Mouse (Mus musculus): ENCODE results near the gene Spp1.
"Not testable (repeated sequence)": the region's sequence is repeated elsewhere in the genome, so short reads cannot be mapped to it uniquely, and the experiment has no call there.

Spp1 gene

GRCm38 (mm10) chr5:104436406-104437076, 1.6 kb downstream of the Spp1 start:
- no peak for DNase-seq

DNA sequence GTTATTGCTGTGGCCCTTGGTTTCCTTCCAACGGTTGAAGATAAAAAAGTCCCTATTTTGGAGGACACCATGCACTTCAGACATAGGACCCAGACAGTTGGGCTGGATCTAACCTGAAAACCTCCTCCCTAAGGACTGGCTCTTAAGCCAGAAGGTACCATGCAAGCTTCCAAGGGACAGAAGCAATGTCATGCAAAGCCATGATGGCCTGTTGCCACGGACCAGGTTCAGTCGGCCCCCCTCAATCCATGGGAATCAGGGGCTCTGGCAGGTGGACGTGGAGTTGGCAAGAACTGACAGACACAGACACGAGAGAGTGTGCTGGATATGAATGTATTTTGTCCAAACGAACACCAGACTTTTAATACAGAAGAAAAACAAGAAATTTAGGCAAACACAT, 7.5 kb downstream of the Spp1 start:
- DNase-seq, result no peak

DNA sequence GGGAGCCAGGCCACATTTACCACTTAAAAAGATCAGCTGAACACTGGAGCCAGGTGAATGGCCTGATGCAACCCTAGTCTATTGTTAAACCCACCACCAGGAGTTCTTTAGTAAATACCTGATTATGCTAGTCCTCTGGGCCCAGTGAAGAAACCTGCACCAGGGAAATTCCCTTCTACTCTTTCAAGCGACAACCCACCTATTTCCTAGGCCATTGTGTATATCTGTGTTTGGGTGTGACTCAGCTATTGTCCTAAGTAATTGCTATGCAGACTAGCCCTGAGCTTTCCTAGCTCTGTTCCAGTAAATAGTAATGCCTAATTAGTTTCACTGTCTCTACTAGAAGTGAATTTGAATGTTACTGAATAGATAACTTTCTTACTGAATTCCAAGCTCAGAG, 7.9 kb downstream of the Spp1 start:
- DNase-seq, result no peak

DNA sequence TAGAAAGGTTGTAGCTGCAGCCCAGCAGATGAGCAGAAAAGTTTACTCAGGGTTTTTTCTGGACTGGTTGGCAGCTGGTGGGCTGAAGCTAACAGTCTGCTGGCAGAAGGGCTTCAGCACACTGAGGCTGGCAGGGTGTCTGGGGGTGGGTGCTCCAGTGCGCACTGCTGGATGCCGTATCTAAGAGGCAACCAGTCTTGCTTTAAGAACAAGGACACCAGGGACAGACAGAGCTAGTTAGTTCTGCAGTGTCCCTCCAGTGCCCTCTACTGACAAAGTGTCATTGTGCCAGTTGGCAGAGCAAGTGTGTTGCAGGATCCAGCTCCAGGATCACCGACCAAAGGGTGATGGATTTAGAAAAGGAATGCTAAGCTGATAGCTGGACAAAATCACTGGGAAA, 11.2 kb downstream of the Spp1 start:
- peak; percentile 64 for DNase-seq

DNA sequence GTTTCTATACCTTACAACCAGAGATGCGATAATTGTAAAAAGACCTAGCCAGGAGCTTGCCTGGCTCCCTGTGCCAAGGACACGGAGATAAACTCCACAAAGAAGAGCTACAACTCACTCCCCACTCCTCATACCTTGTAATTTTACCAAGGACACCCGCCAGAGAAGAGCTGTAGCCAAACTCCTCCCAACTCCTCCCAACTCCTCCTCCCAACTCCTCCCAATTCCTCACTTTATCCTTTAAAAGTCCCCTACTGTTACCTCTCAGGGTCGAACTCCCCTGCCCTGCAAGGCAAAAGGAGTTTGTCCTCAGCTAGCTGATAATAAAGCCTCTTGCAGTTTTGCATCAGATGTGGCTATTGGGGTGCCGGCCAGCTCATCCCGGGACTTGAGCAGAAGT, 13.4 kb downstream of the Spp1 start:
- not testable (repeated sequence) for DNase-seq

DNA sequence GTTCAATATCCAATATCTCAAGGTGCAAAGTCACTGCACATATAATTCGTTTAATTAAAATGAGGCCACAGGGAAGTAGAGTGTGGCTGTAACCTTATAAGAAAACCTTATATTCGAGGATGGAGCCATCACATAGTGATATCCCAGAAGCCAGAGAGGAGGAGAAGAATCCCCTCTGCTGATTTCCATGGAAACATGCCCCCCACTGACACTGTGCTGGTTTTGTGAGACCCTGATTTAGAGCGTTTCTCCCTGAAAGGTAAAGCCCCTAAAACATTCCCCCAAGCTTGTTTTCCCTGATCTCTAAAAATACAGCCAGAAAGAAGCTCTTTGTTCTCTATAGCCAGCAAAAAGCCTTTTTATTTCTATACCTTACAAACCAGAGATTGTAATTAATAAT, 14.6 kb downstream of the Spp1 start:
- no peak for DNase-seq

DNA sequence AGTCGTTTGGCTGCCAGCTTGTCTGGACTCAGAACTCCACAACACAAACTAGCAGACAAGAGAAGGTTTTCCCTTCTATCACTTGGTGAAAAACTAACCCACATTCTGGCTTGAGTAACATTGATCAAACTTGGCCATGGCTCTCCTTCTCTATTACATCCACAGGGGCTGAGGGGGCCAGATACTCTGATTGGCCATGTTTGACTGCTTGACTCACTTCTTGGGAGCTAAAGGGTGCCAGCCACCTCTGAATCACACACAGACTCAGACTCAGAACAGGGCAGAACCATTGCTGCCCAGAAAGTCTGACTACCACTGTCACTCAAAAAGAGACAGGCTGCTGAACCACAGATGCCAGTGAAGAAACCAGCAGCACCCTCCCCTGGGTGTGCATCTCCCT, 18.2 kb downstream of the Spp1 start:
- DNase-seq, result no peak

- DNase-seq, result no peak
These were observed 19.6 kb downstream of the Spp1 start for GRCm38 (mm10) chr5:104454564-104454963.

DNA sequence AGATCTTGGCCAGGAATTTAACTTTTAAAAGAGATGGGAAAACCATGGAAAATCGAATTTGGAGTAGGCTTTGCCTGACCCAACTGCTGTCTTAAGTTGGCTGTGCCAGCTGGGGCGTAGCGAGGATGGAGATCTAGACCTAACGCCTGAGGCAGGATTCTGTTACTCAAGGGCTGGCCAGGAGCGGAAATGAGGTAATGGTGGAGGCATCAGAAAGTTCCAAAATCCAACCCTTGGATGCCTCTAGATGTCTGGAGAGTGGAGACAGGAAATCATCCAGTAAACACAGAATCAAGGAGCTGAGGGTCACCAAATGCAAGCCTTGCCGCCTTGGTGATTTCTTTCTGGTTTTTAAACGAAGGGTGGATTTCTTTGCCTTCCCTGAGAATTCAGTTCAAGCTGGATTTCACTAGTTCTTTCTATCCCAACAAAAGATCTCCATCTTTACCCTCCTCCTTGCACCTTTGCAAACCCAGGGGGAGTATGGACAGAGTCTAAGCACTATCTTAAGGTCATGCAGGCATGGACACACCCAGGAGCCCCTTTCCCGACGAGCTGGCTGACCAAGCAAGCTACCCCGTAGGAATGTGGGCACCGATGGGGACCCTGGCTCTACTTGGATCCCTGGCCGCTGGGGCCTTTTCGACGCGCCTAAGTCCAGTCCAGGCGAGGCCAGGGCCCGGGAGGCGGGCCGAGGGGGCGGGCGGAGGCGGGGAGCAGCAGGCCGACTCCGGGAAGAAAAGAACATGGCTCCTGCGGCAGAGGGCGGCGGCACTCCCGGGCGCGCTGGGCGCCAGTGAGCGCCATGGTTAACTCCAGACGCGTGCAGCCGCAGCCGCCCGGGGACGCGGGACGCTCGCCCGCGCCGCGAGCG, 24.2 kb downstream of the Spp1 start, which contains the start of gene Pkd2:
Gene Pkd2, plus strand, starts transcription at position 619 of the 874 bp plus-strand sequence.
- DNase-seq, result peak; percentile 64

- DNase-seq, result peak; percentile 75
These were observed 25.0 kb downstream of the Spp1 start for GRCm38 (mm10) chr5:104459706-104460455.

DNA sequence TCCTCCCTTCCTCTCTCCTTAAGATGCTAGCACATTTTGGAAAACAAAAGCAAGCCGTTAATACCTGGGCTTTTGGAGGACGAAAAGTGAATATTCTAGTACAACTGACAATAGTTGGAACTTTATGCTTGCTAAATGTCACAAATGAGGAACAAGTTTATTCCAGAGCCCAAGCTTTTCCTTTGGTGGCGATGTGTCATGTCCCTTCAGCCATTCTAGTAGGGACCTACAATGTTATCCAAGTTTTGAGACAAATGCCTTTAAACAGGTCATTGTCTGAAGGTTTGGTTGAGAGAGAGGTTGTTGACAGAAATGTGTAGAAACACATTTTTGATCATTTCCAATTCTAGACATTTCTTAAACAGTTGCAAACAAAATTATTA, 25.5 kb downstream of the Spp1 start:
- DNase-seq, result no peak

GRCm38 (mm10) chr5:104460856-104461255, 25.9 kb downstream of the Spp1 start:
- DNase-seq, result no peak

- no peak for DNase-seq
These were observed 30.4 kb downstream of the Spp1 start for GRCm38 (mm10) chr5:104465279-104465678.

- DNase-seq, result peak; percentile 24
These were observed 30.8 kb downstream of the Spp1 start for GRCm38 (mm10) chr5:104465731-104466130.

- DNase-seq, result no peak
These were observed 31.9 kb downstream of the Spp1 start for GRCm38 (mm10) chr5:104466816-104467215.

- no peak for DNase-seq
These were observed 33.7 kb downstream of the Spp1 start for GRCm38 (mm10) chr5:104468586-104468985.

- no peak for DNase-seq
These were observed 36.1 kb downstream of the Spp1 start for GRCm38 (mm10) chr5:104470981-104471391.

GRCm38 (mm10) chr5:104472371-104472770, 37.5 kb downstream of the Spp1 start:
- DNase-seq, result peak; percentile 57

DNA sequence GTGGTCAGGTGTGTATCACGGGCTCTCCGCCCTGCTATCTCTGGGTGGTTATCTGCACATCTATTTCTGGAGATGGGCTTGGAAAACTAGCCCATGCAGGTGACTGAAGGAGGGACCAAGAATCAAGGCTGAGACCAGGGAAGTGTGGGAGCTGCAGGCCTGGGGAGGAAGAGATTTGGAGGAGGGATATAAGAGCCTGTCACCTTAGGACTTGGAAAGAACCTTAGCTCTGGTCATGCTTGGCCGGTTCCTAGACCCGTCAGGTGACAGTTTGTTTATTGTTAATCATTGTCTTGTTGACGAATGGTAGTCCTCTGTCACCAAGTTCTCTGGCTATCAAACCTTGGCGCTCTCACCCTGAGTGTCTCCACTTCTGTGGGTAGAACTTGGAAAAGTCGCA, 45.4 kb downstream of the Spp1 start:
- no peak for DNase-seq

DNA sequence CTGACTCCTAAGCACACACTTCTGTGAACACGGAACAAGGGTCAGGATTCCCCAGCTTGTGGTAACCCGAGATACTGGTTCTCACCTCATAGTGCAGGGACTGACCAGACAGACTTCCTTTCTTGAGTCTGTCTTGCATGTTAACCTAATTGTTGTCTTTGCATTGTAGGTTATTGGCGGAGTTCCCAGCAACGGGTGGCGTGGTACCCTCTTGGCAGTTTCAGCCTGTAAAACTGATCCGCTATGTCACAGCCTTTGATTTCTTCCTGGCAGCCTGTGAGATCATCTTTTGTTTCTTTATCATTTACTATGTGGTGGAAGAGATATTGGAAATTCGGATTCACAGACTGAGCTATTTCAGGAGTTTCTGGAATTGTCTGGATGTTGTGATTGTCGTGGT, 47.9 kb downstream of the Spp1 start:
- no peak for DNase-seq

Measured in right cerebral cortex, postnatal 14 days (tissue).